Mouse (Mus musculus): ENCODE measurements around the gene Trpv3. TPM values are rescaled to one million over a fixed set of nuclear protein-coding genes. Genes with fewer than 3 reads are reported as not detected.
A peak's percentile ranks its signal among the peaks of the same experiment; 100 is the strongest.
"Not testable (repeated sequence)": the region's sequence is repeated elsewhere in the genome, so short reads cannot be mapped to it uniquely, and the experiment has no call there.

The Trpv3 gene
- total RNA-seq, 2 experiments from 2014 or later, result 0.10 to 0.16 TPM

DNA sequence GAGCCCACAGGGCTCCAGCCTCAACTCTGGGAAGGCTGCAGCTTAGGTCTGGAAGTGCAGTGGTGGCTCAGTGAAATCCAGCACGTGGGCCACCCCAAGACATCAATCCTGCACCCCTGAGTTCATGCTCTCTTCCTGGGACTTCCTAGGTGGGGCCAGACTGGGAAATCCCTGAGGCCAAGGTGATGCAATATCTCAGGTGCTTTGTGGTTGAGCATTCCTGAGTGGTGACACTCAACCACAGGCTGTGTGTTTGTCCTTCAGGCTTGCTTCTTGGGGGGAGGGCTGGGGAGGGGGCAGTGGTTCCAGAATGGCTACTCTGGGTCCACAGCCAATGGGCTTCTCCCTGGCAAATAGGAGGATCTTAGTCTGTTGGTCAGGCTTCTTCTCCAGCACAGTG is 16.7 kb downstream of the Trpv3 start:
- DNase-seq (ENCODE audit: low spot score in 2 of 2), result no peak

DNA sequence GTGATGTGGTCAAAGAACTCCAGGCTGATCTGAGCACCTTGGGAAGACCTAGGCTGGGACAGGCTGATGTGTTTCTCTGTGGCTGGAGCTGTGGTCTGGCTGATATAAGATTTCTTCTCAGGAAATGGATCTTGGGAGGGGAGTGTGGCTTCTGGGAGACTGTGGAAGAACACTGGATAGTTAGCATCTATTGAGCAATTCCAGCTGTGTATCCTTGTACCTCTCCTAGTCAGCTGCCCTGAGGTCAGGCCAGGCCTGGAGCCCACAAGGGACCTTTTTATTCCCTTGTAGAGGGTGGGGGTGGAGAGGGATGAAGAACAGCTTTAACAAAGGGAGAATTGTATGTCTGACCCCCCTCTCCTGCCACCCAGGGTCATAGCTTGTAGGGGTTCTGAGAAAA is 17.2 kb downstream of the Trpv3 start:
- DNase-seq (ENCODE audit: low spot score in 2 of 2), result no peak

DNA sequence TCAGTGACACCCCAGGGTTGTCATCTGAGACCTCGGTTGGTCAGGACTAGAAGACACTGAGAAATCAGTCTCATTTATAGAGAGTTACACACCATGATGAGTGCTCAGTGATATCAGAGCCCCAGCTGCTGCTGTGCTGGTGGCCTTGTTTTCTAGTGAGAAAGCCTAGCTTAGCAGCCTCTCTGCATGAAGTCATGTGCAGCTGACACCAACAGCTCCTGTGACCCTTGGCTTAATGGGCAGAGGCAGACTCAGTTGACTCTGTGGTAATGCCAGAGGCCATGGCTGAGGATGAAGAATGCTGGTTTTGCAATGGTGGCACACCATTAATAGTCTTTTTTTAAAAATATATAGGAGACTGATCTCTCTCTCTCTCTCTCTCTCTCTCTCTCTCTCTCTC is 22.4 kb downstream of the Trpv3 start:
- DNase-seq (ENCODE audit: low spot score in 2 of 2), result no peak

DNA sequence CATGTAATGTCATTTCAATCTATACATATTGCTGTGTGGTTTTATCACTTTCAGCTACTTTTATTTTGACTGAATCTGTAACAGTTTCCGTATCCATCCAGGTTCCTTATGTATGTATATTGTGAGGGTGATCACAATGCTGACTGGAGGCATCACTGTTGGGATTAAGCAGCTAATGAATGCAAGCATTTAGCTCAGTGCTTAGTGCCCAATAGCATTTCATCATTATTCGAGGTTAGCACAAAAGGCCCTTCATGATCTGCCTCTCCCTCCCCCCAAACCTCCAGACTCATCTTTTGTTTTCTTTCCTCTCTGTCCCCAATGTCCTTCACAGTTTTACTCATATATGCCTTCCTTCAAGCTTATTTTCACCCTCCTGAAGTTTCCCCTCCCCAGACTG is 35.9 kb downstream of the Trpv3 start:
- DNase-seq (ENCODE audit: low spot score in 2 of 2), result no peak

DNA sequence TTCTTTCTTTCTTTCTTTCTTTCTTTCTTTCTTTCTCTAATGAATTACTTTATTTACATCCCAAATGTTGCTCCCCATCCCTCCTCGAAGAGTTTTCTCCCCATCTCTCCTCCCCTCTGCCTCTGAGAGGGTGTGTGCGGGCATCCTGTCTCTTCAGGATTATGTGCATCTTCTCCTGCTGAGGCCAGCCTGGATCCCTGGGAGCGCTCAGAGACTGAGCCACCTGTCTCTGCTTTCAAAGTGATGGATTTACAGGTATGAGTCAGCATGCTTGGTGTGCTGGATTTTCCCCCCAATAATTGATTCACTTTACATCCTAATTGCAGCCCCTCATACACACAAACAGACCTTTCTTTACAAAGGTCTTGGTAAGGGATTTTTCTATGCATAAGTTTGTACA is 48.8 kb downstream of the Trpv3 start:
- no peak for DNase-seq (ENCODE audit: low spot score in 2 of 2)

DNA sequence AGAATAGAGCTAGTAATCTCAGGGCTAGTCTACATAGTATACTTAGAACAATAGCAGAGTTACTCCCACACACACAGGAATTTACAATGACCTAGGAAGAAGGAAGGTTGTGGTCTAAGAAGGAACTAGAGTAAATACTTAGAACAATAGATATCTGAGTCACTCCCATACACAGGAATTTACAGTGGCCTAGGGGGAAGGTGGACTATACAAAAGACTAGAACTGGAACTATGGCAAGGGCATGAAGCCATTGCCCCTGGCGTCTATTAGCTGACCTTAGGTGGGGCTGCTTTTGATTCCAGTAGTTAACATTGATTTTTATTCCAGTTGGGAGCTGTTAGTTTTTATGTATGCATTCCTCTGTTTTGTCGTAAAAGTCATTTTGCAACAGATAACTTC is 51.4 kb downstream of the Trpv3 start:
- not testable (repeated sequence) for DNase-seq (ENCODE audit: low spot score in 2 of 2)

DNA sequence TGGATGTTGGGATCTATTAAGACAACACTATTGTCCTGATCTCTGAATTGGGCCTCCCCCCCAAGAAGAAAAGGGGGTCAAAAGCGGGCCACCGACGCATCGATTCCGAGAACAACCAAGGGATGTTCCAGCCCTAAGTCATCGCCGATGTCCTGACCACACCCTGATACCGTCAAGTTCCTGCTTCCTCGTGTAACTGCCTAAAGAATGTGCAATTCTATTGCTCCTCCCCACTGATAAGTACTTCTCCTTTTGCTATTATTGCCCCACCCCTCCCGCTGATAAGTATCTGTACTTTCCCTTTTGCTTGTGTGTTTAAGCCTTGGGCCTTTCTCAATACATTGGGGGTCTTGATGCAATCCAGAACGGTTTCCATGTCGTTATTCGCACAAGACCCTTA is 53.9 kb downstream of the Trpv3 start:
- not testable (repeated sequence) for DNase-seq (ENCODE audit: low spot score in 2 of 2)

DNA sequence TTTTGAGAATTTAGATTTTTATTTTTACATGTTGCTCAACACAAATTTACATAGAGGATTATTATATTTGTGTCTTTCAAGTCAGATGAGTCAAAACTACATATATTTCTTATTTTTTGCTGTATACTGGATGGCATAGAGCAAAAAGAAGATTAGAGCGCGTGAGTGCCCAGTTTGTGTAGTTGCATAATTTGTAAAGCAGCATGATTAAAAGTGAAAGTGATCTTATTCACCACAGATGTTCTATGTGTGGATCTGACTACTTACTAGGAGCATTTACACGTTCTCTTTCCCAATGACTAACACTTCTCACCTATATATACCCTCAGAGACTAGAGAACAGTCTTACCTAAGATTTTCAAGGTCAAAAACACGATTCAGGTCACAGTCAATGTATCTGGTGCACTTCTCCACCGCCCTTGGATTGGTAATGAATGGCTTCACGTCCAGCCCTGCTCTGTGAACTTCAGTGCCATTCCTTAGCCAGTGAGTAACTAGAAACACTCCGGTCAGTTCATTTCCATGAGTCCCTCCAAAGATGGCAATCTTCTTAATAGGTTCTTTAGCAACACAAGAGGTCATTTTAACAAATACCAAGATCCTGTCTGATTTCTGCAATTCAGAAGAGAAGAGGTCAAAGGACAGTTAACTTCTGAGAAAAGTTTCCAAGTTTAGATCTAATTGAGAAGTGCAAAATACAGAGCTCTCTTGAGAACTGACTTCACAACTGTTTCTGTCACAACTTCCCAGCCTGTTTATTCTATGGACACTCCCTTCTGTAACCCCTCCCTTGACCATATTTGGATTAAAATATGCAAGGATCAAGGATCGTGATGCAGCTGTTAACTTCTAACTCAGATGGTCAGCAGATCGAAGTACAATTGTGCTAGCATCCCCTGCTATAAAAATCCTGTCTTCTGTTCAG is 57.0 kb downstream of the Trpv3 start:
- DNase-seq (ENCODE audit: low spot score in 2 of 2), result no peak

DNA sequence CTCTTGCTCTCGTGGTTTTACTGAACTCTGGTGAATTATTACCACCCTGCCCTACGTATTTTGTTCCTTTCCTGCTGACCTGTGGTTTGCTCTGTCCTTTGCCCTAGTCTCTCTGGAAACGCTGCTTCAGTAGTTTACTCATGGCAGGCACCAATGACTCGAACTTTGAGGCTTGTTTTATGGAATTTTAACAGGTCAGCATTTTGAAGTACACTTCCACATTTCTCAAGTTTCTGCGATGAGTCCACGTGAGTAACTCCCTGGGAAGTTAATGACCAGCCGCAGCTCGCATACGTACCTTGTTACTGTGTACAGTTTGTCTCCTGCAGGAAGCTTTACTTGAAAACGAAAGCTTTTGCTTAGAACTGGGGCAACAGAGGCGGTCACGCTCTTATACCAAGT is 59.3 kb downstream of the Trpv3 start:
- peak in 1 of 2 experiments; percentile 19 for DNase-seq (ENCODE audit: low spot score in 2 of 2)

DNA sequence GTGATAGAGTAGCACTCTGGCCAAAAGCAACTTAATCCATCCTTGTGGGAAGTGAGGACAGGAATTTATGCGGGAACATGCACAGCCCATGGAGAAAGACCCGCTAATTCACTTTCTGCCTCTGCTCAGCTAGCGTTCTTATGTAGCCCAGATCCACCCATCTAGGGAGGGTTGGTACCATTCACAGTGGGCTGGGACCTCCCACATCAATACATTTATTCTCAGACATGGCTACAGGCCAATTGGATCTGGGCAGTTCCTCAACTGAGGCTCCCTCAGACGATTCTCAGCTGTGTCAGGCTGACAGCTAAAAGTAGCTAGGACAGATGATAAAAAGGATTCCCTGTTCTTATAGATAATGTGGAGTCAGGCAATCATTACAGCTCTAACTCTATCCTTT is 60.2 kb downstream of the Trpv3 start:
- no peak for DNase-seq (ENCODE audit: low spot score in 2 of 2)

DNA sequence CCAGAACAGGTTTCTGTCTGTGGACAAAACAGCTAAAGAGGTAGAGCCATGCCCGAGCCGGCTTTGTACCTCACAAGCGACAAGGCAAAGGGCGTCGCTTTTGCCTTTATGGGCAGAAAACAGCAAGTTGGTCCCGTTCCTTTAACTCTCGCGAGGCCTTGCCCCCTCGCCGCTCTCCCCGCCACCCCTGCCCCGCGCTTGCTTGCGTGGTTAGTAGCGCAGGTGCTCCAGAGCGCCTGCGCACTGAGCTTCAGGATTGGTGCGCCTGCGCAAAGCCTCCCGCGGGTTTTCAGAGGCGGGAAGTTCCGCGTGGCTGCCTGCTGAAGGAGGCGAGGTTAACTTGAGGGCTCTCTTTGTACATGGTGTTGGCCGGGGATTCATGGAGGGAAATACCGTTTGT is 62.3 kb downstream of the Trpv3 start, which contains the start of the genes Aspa, Gm49340 and Spata22:
TSS of gene Aspa (minus strand) at position 155 of the 400 bp plus-strand sequence.
TSS of gene Gm49340 (plus strand) at position 300 of the 400 bp plus-strand sequence.
TSS of gene Spata22 (plus strand) at position 300 of the 400 bp plus-strand sequence.
- no peak for DNase-seq (ENCODE audit: low spot score in 2 of 2)

DNA sequence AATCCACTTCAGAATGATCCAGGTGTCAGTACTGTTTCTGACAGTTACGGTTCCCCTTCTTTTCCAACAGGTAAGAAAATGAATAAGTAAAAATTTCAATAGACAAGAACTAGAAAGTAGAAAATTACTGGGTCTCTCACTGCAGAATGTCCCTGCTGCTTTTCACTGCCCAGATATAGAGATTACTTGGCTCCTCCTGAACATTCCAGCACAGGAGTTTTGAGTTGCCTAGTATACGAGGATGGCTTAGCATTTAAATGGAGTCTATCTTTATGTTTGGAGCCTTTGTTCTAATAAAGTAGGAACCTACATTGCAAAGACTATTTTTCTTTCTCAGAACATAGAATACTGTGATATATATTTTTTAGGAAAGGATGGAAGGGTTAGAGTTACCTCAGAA is 66.2 kb downstream of the Trpv3 start:
- DNase-seq (ENCODE audit: low spot score in 2 of 2), result no peak

DNA sequence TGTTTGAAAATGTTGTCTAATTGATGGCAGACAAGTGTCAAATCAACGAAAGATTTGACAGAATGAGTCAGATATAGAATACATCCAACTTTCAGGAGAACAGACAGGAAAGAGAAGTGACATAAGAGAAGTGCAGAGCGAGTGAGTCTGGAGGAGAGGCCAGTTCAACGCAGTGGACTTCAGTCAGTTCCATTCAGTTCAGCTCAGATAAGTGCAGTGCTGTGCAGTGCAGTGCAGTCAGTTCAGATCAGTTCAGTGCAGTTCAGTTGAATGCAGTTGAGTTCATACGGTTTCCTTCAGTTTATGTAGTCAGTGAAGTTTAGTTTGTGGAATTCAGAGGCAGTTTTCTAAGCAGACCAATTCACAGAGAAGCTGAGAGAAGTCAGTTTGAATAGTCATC is 69.7 kb downstream of the Trpv3 start:
- DNase-seq (ENCODE audit: low spot score in 2 of 2), result no peak

Other genes starting within 250 kb of the Trpv3 start
- 1 to 10 TPM; 2.5 to 4.5 TPM for gene Camkk1, start 248.4 kb upstream of the Trpv3 start, total RNA-seq (2021)
- gene Ncbp3, start 219.6 kb upstream of the Trpv3 start, total RNA-seq (2021), result 10 to 100 TPM in 1 of 2 experiments, 1 to 10 TPM in 1; 9.2 to 10.5 TPM
- gene Itgae, start 176.8 kb upstream of the Trpv3 start, total RNA-seq (2021), result 1 to 10 TPM in 1 of 2 experiments, under 1 TPM in 1; 0.33 to 1.1 TPM
- under 1 TPM; 0.13 to 0.46 TPM for gene Haspin, start 129.1 kb upstream of the Trpv3 start, total RNA-seq (2021)
- gene P2rx5, start 107.0 kb upstream of the Trpv3 start, total RNA-seq (2021), result 10 to 100 TPM in 1 of 2 experiments, 1 to 10 TPM in 1; 4.6 to 19.3 TPM
- gene Emc6, start 90.4 kb upstream of the Trpv3 start, total RNA-seq (2021), result 10 to 100 TPM; 77.7 to 94.3 TPM
- gene Tax1bp3, start 90.3 kb upstream of the Trpv3 start, total RNA-seq (2021), result 10 to 100 TPM; 70.0 to 91.8 TPM
- gene Ctns, start 68.3 kb upstream of the Trpv3 start, total RNA-seq (2021), result 10 to 100 TPM; 16.5 to 18.8 TPM
- 10 to 100 TPM in 1 of 2 experiments, 1 to 10 TPM in 1; 7.1 to 11.7 TPM for gene Shpk, start 67.9 kb upstream of the Trpv3 start, total RNA-seq (2021)
- under 1 TPM; 0.27 to 0.80 TPM for gene Trpv1, start 33.1 kb upstream of the Trpv3 start, total RNA-seq (2021)
- gene Aspa, start 62.2 kb downstream of the Trpv3 start, total RNA-seq (2021), result 10 to 100 TPM in 1 of 2 experiments, 1 to 10 TPM in 1; 9.9 to 26.6 TPM
- not detected for gene Gm49340, start 62.4 kb downstream of the Trpv3 start, total RNA-seq (2021)
- 1 to 10 TPM in 1 of 2 experiments, under 1 TPM in 1; 0.96 to 1.0 TPM for gene Spata22, start 62.4 kb downstream of the Trpv3 start, total RNA-seq (2021)
- not detected for gene Olfr20, start 83.4 kb downstream of the Trpv3 start, total RNA-seq (2021)
- not detected for gene Olfr376, start 103.9 kb downstream of the Trpv3 start, total RNA-seq (2021)
- not detected for gene Olfr1, start 132.2 kb downstream of the Trpv3 start, total RNA-seq (2021)
- gene Olfr378, start 161.1 kb downstream of the Trpv3 start, total RNA-seq (2021), result not detected
- gene Olfr380, start 190.1 kb downstream of the Trpv3 start, total RNA-seq (2021), result not detected
- gene Olfr381, start 224.2 kb downstream of the Trpv3 start, total RNA-seq (2021), result not detected
- not detected for gene Olfr382, start 249.8 kb downstream of the Trpv3 start, total RNA-seq (2021)

All from adrenal gland, adult 18-20 months (tissue).